Mouse (Mus musculus) liver, embryonic 14.5 days (tissue): ENCODE data around the gene Efcab5.

Experiments
- CTCF ChIP-seq: IDR thresholded peaks from 2 replicates; pipeline ENCODE4 v1.5.1; 2016; ENCODE audit warnings: antibody characterized with exemption, low read depth, control low read depth
- EP300 ChIP-seq: IDR thresholded peaks from 2 replicates; pipeline ENCODE4 v1.6.1; 2016; ENCODE audit warnings: antibody characterized with exemption, low read depth

GRCm38 (mm10) chr11:77141938-77142337 is 46.8 kb downstream of the Efcab5 start:
- TF ChIP-seq CTCF (no peak), EP300 (no peak)
